Mouse (Mus musculus): ENCODE results near the gene Klhl13.

Klhl13 gene

GRCm38 (mm10) chrX:23364514-23365381 lies at the start of gene Klhl13:
TSS of gene Klhl13 (minus strand) at chrX:23365082.
- no peak for DNase-seq (ENCODE audit: low spot score in 2 of 2)

GRCm38 (mm10) chrX:23409296-23410149 lies 44.6 kb upstream of the Klhl13 start:
- DNase-seq (ENCODE audit: low spot score in 2 of 2): no peak

DNA sequence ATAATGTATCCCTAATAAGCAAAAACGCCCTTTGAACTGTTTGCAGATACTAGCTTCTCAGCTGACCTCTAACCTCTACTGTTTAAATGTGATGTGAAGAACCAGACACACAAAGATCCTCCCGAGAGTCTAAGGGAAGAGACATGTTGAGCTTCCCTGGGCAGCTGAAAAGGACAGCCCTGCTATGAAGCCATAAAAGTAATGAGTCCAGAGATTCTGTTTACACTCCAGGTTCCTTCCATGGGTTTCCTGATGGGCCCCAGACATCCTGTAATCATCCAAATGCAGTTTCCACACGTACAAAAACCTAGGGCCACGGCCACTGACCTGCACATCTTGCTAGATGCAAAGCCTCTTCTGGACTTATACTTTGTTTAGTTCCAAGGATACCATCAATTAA lies 23.8 kb upstream of the Klhl13 start:
- DNase-seq (ENCODE audit: low spot score in 2 of 2): no peak

- no peak for DNase-seq (ENCODE audit: low spot score in 2 of 2)
Observed at GRCm38 (mm10) chrX:23363441-23363840, 1.4 kb downstream of the Klhl13 start.

DNA sequence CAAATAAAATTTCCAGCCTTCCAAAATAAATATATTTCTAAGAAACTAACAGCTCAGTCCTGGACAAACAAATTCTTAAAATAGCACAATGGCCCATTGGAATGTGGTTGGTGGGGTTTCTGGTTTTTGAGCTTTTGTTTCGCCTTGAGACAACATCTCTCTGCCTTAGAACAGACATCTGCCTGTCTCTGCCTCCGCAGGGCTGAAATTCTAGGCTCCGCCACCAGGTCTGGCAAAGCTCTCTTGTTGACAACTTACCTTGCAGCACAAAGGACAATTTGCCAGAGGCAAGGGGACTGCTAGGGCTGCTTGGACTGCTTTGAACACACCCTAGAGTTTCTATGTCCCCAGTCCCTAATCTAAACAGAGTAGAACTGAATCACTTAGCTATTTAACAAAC lies 4.4 kb downstream of the Klhl13 start:
- DNase-seq (ENCODE audit: low spot score in 2 of 2): no peak

GRCm38 (mm10) chrX:23350083-23350482 lies 14.8 kb downstream of the Klhl13 start:
- no peak for DNase-seq (ENCODE audit: low spot score in 2 of 2)

- no peak for DNase-seq (ENCODE audit: low spot score in 2 of 2)
Observed at GRCm38 (mm10) chrX:23328116-23328515, 36.8 kb downstream of the Klhl13 start.

DNA sequence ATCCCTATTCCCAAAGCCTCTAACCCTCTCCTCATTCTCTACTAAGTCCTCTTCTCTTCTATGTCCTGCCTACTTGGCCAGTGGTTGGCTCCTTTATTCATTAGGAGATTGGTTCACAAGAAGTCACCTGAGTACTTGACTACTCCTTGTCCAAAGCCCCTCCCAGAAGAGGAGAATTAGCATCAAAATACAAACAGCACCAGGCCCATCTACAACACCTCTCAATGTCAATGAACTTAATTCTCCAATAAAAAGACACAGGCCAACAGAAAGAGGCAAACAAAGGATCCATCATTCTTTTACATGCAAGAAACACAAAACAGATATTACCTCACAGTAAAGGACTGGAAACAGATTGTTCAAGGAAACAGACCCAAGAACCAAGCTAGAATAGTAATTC lies 46.0 kb downstream of the Klhl13 start:
- DNase-seq (ENCODE audit: low spot score in 2 of 2): no peak

GRCm38 (mm10) chrX:23295952-23296598 lies 68.8 kb downstream of the Klhl13 start:
- DNase-seq (ENCODE audit: low spot score in 2 of 2): no peak

- DNase-seq (ENCODE audit: low spot score in 2 of 2): no peak
Observed at GRCm38 (mm10) chrX:23285442-23285817, 79.5 kb downstream of the Klhl13 start.

DNA sequence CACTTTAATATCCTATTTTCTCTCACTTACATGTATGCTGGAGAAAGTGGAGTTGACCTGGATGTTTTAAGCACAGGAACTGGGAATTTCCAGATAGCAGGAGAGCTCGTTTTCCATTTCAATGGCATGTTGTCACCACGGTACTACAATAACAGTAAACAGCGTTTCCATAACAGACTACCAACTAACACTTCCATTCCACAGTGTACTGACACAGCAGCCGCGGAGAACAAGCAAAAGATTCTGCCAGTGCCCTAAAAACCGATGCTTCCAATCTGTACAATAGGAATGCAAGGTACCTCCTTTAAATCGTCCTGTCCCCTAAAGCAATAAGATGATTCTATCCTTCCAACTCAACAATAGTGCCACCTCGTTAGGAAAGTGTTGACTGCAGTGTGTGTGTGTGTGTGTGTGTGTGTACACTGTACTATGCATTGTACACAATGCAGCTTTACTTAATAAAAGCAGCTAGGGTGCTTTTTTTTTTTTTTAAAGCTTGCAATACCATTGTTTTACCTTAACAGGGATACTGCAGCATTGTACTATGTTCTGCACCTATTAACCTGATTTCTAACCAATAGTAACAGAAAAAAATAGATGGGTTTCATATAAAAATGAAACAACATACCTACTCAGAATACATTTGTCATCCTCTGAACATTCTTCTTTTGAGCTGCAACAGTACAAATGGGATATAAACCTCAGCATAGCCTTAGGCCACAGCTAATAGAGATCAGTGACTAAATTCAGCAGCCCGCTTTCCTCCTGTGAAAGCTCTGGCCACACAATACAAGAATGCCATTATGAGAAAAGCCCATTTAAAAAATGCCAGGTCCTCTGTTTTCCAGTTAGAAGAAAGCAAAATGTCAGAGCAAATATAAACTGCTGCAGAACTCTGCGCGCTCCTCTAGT lies 80.1 kb downstream of the Klhl13 start:
- DNase-seq (ENCODE audit: low spot score in 2 of 2): no peak

GRCm38 (mm10) chrX:23267601-23268000 lies 97.3 kb downstream of the Klhl13 start:
- DNase-seq (ENCODE audit: low spot score in 2 of 2): no peak

- DNase-seq (ENCODE audit: low spot score in 2 of 2): no peak
Observed at GRCm38 (mm10) chrX:23248752-23249151, 116.1 kb downstream of the Klhl13 start.

Data from thymus, postnatal 10 days (tissue).